Mouse (Mus musculus) spleen, postnatal 14 days (tissue): ENCODE measurements around the gene Kmt2b.
A peak's percentile ranks its signal among the peaks of the same experiment; 100 is the strongest.

ENCODE experiments used
- DNase-seq, 2 experiments: peaks; one replicate each; pipeline ENCODE4 v3.0.0; 2021 to 2022; ENCODE audit warnings: low spot score in 2 of 2

The Kmt2b gene

DNA sequence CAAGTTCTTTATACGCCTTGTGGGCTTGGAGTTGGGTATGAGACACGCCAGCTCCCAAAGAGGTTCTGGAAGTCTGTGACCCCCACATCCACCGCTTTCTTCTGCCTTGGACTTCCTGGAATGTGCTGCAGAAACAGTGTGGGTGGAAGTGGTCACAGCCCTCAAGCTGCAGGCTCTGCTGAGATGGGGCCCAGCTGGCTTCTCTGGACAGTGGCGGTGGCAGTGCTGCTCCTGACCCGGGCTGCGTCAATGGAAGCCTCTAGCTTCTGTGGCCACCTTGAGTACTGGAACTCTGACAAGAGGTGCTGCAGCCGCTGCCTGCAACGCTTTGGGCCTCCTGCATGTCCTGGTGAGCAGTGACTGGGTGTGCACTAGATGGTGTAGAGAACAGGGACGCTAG lies 22.5 kb downstream of the Kmt2b start:
- DNase-seq, result no peak

DNA sequence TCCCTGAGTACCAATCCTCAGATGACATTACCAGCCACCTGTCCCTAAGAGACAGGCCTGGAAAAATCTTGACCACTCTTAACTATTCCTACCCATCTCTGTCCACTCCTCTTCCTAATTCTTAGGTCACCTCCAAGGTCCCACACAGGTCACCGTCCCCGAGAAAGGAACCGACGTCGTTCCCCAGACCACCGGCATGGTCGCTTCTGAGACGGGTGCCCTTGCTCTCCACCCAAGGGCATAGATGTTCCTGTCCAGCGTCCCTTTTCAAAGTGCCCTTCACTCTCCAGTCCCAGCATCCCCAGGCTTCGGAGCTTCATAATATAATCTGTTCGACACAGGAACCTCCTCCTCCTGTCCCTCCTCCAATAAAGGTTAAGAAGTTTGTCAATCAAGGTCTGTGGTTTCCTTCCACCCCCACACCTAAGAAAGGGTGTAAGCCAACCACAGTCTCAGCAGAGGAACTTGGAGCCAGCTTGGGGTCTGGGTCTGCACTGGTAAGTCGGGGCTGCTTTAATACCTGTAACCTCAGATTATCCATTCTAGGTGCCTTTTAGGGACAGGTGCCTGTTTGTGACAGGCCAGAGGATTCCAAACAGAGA lies 23.5 kb downstream of the Kmt2b start, which contains the start of gene Igflr1:
Igflr1 (plus strand) TSS at position 458 of the 602 bp plus-strand sequence.
- no peak for DNase-seq

GRCm38 (mm10) chr7:30563906-30564280 lies 24.6 kb downstream of the Kmt2b start:
- DNase-seq, result no peak

GRCm38 (mm10) chr7:30563117-30563905 lies 25.2 kb downstream of the Kmt2b start, which contains the start of the genes U2af1l4, Gm49396 and Psenen:
Gene U2af1l4 (plus strand): TSS chr7:30563301.
Gene Gm49396 (plus strand): TSS chr7:30563344.
Gene Psenen (minus strand): TSS chr7:30563627.
- DNase-seq, result peak; percentile 87 to 90

- DNase-seq, result no peak
Measured at GRCm38 (mm10) chr7:30562526-30563116, 25.9 kb downstream of the Kmt2b start.

DNA sequence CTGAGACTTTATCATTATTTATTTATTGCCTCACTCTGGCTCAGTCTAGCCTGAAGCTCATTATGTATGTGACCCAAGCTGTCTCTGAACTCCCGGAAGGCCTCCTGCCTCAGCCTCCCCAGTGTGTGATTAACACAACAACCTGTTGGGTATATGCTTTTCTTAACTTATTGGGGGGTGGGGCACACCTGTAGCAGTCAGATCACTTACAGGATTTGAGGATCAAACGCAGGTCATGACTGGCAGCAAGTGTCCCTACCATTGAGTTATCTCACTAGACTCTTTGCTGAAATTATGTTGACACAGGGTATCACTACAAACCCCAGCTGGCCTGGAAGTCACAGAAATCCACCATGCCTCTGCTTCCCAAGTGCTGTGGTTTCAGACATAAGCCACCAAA lies 28.2 kb downstream of the Kmt2b start:
- DNase-seq, result no peak

DNA sequence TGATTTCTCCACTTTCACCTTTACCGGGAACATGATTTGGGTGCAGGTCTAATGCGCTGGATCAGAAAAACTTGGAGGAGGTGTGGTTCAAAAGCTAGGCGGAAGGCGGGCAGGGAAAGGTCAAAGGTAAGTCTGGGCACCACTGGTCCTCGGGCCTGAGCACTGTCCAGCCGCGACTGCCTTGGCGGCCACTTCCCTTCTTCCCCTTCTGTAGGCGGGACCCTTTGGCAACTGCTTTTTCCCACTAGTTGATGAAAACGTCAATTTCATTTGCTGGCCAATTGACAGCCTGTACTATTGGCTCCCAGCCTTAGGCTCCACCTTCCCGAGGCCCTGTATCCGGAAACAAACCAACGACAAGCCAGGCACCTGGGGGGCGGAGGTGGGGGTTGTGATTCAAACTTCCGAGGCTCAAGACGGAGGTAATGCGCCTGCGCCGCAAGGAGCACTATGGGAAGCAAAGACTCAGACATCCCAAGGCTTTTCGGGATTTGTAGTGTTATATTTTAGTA lies 29.0 kb downstream of the Kmt2b start, which contains the start of gene Lin37:
Lin37 (minus strand) TSS at position 396 of the 512 bp plus-strand sequence.
- DNase-seq, result peak; percentile 75 to 82

DNA sequence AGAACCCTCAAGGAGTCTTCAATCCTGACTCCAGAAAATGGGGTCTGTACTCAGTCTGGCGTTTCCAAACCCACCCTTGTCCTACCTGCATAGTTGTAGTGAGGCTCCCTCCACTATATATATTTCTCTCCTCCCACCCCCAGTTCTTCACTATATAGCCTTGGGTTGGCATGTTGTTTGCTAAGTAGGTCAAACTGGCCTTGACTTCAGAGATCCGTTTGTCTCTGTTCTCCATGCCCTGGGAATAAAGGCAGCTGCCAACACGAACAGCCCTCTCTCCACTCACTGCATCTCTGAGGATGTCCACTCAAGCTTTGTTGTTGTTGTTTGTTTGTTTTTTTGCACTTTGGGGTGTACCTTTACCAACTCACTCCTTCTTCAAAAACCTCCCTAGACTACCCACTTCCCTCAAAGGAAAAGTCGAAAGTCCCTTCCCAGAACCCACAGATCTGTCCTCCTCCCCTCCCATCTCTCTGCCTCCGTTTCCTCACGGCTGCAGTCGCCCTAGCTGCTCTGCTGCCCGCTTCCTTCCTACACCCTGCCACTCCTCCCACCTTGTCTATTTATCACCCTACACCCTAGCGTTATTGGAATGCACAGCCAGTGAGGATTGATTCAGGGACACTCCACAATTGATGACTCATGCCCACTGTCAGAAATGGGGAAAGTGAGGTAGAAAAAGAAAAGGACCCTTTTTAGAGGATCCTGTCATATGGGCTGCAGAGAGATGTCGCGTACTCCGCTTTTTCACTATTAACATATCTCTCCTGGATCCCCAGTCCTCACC lies 29.7 kb downstream of the Kmt2b start:
- DNase-seq, result no peak

- no peak for DNase-seq
Measured at GRCm38 (mm10) chr7:30557901-30558514, 30.5 kb downstream of the Kmt2b start.

- DNase-seq, result peak in 1 of 2 experiments; percentile 37
Measured at GRCm38 (mm10) chr7:30556894-30557536, 31.5 kb downstream of the Kmt2b start.

DNA sequence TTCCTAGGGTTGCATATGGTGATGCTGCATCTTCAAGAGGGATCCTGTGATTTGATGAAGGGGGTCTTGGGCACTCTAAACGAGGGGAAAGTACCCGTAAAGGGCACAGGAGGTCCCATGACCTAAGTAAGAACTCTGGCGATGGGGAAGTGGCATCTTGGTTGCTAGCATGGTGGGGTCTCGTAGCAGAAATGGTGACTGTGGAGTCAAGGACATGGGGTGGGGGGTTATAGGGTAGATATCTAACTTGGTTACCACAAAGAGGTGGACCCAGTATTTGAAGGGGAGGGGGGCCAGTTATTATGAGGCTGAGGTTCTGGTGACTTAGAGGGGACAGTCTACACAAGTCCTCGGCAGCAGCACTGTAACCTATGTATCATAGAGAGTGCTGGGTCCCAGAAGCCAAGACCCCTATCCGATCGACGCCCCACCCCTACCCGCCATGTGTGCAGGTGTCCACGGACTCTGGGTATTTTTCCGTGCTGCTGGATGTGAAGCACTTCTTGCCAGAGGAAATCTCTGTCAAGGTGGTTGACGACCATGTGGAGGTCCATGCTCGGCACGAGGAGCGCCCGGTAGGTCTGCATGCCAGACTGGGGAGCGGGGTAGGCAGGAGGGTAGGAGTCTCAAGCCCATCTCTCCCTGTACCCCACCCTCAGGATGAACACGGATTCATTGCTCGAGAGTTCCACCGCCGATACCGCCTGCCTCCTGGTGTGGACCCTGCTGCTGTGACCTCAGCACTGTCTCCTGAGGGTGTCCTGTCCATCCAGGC lies 34.5 kb downstream of the Kmt2b start:
- no peak for DNase-seq

GRCm38 (mm10) chr7:30553021-30553589 lies 35.4 kb downstream of the Kmt2b start:
- DNase-seq, result peak in 1 of 2 experiments; percentile 22

- peak; percentile 90 to 93 for DNase-seq
Measured at GRCm38 (mm10) chr7:30552102-30553020, 36.2 kb downstream of the Kmt2b start, which contains the start of the genes Hspb6 and Proser3. Gene Hspb6 (plus strand): TSS chr7:30552178. Gene Proser3 (minus strand): TSS chr7:30552299.

DNA sequence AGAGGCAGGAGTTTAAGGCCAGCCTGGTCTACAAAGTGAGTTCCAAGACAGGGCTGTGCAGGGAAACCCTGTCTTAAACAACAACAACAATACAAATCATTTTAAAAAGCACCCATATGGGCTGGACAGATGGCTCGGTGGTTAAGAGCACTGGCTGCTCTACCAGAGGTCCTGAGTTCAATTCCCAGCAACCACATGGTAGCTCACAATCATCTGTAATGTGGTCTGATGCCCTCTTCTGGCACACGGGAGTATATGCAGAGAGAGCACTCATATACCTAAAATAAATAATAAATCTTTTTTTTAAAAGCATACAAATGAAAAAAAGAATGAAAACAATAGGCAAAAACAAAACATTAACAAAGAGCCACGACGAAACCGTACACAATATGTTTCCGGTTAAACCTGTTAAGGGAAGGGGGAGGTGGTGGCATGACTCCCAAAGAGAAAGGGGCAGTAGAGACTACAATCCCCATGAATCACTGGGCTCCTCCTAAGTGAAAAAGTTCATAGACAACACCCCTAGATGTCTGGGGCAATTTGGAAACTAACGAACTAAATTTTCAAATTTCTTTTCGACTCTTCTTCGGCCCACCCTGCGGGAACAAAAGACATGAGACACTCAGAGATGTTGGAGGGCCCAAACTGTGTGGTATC lies 37.0 kb downstream of the Kmt2b start:
- no peak for DNase-seq

GRCm38 (mm10) chr7:30550603-30551002 lies 37.9 kb downstream of the Kmt2b start:
- no peak for DNase-seq

GRCm38 (mm10) chr7:30549880-30550279 lies 38.6 kb downstream of the Kmt2b start:
- DNase-seq, result no peak

DNA sequence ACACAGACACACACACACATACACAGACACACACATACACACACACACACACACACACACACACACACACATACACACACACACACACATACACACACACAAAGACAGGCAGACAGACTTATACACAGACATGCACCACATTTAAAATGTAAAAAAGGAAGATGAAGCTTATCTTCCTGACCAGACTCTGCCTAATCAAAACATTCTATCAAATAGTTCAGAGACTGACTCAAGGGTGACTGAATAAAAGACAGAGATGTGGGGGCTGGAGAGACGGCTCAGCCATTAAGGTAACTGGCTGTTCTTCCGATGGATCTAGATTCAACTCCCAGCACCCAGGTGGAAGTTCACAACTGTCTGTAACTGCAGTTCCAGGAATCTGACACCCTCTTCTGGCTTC lies 44.2 kb downstream of the Kmt2b start:
- no peak for DNase-seq

- no peak for DNase-seq
Measured at GRCm38 (mm10) chr7:30540572-30540971, 48.0 kb downstream of the Kmt2b start.
